Mouse (Mus musculus) hindbrain, embryonic 13.5 days (tissue): ENCODE results near the gene Cnnm2. TPM values are rescaled to one million over a fixed set of nuclear protein-coding genes. Genes with fewer than 3 reads are reported as not detected.

ENCODE experiments used
- ATAC-seq: fragments of 200-750 bp; cut with Nextera tagmentation; 2 replicates; pipeline ENCODE4 v1.8.0; 2017; ENCODE audit warnings: moderate TSS enrichment; ENCODE audit not compliant: low FRiP score
- H3K27ac ChIP-seq: fragments of 300-500 bp; sonication (generic); 2 replicates; pipeline ENCODE4 v1.5.1; 2015; ENCODE audit warnings: inconsistent platforms, mild to moderate bottlenecking, moderate library complexity
- H3K27me3 ChIP-seq: fragments of 300-500 bp; sonication (generic); 2 replicates; pipeline ENCODE4 v1.6.1; 2015; ENCODE audit warnings: mild to moderate bottlenecking, inconsistent platforms
- H3K36me3 ChIP-seq: fragments of 300-500 bp; sonication (generic); 2 replicates; pipeline ENCODE4 v1.6.1; 2015; ENCODE audit warnings: mild to moderate bottlenecking, inconsistent platforms
- H3K4me1 ChIP-seq: fragments of 300-500 bp; sonication (generic); replicated peaks from 2 replicates; pipeline ENCODE4 v1.6.1; 2015; ENCODE audit warnings: inconsistent platforms
- H3K4me2 ChIP-seq: fragments of 300-500 bp; sonication (generic); 2 replicates; pipeline ENCODE4 v1.6.1; 2015; ENCODE audit warnings: inconsistent platforms, mild to moderate bottlenecking, moderate library complexity
- H3K4me3 ChIP-seq: fragments of 300-500 bp; sonication (generic); 2 replicates; pipeline ENCODE4 v1.5.1; 2015; ENCODE audit warnings: mild to moderate bottlenecking, inconsistent platforms
- H3K9ac ChIP-seq: fragments of 300-500 bp; sonication (generic); 2 replicates; pipeline ENCODE4 v1.6.1; 2015; ENCODE audit warnings: mild to moderate bottlenecking, inconsistent platforms
- H3K9me3 ChIP-seq: fragments of 300-500 bp; sonication (generic); 2 replicates; pipeline ENCODE4 v1.6.1; 2016; ENCODE audit warnings: inconsistent platforms
- WGBS: fragments of 180-500 bp; shearing (Covaris S2); methylation state at CpG from one replicate; pipeline ENCODE4 v1.1.7; 2015; 5-methylcytosine and 5-hydroxymethylcytosine counted together
- polyA plus RNA-seq: library from polyadenylated mRNA; unstranded; fragments of >200 nt; fragmentation: Nextera tagmentation; extraction: Ambion mirVana; gene quantifications from 2 replicates; pipeline ENCODE4 v1.2.1, GENCODE M21; 2015

The Cnnm2 gene
- polyA plus RNA-seq, 1 experiment from 2014 or later = 5.8 TPM

- WGBS = 88% methylated on average over 2 of the region's 2 CpGs
- H3K27ac ChIP-seq = no peak overlapping the region
- no peaks in the 10 kb centered on the region for H3K4me1 ChIP-seq
- no peaks in the 10 kb centered on the region for H3K27me3 ChIP-seq
- H3K9ac ChIP-seq = no peak overlapping the region
- H3K36me3 ChIP-seq = peaks cover 51% of the 10 kb centered on the region
- no peak overlapping the region for H3K4me3 ChIP-seq
- ATAC-seq = no peak
- H3K9me3 ChIP-seq = no peaks in the 10 kb centered on the region
- no peak overlapping the region for H3K4me2 ChIP-seq
Observed at GRCm38 (mm10) chr19:46879876-46880275, 118.5 kb downstream of the Cnnm2 start.

DNA sequence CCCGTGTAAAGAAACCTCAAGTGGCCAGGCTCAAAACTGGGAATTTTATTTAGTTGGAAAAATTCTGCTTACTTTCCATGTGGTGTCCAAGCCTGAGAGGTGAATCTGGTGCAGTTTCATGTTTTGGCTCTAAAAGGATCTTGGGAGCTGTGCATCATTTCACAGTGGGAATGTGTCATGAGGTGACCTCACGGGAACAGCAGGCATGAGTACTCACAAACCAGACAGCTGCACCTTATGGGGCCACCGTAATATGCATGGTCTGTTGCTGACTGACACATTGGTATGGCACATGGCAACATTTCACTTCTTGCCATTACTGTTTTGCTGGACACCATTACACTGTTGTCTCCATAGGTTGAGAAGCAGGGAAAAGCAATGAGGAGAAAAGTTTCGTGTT lies 124.0 kb downstream of the Cnnm2 start:
- H3K27ac ChIP-seq = no peak overlapping the region
- H3K4me1 ChIP-seq = no peaks in the 10 kb centered on the region
- H3K9ac ChIP-seq = no peak overlapping the region
- H3K9me3 ChIP-seq = no peaks in the 10 kb centered on the region
- 88% methylated on average over 4 of the region's 4 CpGs for WGBS
- ATAC-seq = no peak
- H3K36me3 ChIP-seq = peaks cover 89% of the 10 kb centered on the region
- no peak overlapping the region for H3K4me2 ChIP-seq
- H3K4me3 ChIP-seq = no peak overlapping the region
- H3K27me3 ChIP-seq = no peaks in the 10 kb centered on the region

DNA sequence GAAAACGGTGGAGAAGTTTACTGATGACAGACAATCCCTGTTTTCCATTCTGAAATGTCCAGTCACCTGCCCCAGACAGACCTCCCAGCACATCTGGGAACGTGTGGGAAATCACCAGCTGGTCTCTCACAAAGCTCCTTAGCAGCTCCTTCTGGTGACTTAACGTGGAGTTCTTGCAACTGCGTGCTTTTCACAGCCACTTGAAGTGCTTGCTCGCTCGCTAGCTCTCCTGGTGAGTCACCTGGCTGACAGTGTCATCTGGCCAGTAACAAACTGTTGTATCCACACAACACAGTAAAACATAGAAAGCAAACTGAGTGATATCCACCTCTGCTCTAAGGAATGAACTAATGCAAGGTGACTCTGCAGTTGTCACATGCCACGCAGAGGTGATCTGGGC lies 125.4 kb downstream of the Cnnm2 start:
- peaks cover 93% of the 10 kb centered on the region for H3K36me3 ChIP-seq
- WGBS = 90% methylated on average over 7 of the region's 7 CpGs
- H3K4me3 ChIP-seq = no peak overlapping the region
- H3K27me3 ChIP-seq = no peaks in the 10 kb centered on the region
- no peak for ATAC-seq
- no peak overlapping the region for H3K9ac ChIP-seq
- no peak overlapping the region for H3K27ac ChIP-seq
- no peaks in the 10 kb centered on the region for H3K9me3 ChIP-seq
- H3K4me1 ChIP-seq = no peaks in the 10 kb centered on the region
- H3K4me2 ChIP-seq = no peak overlapping the region

DNA sequence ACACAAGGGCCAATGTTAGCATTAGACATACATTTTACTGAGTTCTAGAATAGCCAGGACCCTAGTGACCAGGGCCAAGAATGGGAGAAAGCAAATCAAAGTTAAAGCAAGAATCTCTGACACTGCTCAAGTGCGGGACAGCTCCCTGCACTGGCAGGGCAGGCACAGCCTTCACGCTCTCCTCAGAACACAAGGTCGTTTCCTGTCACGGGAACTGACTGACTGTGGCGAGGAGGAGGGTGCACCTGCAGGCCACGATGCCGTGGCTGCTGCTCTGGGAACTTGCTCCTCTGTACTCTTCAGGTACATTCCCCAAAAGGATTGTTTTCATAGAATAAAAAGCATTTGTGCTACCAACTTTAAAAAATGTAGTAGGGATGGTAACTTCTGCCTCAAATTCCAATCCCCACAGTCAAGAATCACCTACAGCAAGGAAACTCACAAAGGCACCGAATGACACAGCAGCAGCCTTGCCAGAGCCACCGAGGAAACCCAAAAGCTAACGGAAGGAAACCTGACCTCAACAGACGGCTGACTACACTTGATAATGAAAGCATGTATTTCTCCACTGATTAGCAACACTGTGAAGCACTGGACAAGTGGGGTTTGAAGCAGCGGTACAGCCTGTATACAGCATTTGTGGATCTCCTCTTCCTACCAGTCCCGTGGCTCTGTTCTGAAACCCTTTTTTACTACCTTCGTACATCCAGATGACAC lies 126.6 kb downstream of the Cnnm2 start:
- WGBS = 85% methylated on average over 14 of the region's 14 CpGs
- ATAC-seq = no peak
- no peaks in the 10 kb centered on the region for H3K27me3 ChIP-seq
- H3K4me2 ChIP-seq = no peak overlapping the region
- no peaks in the 10 kb centered on the region for H3K9me3 ChIP-seq
- no peaks in the 10 kb centered on the region for H3K4me1 ChIP-seq
- H3K27ac ChIP-seq = no peak overlapping the region
- H3K4me3 ChIP-seq = no peak overlapping the region
- peaks cover 92% of the 10 kb centered on the region for H3K36me3 ChIP-seq
- H3K9ac ChIP-seq = no peak overlapping the region

DNA sequence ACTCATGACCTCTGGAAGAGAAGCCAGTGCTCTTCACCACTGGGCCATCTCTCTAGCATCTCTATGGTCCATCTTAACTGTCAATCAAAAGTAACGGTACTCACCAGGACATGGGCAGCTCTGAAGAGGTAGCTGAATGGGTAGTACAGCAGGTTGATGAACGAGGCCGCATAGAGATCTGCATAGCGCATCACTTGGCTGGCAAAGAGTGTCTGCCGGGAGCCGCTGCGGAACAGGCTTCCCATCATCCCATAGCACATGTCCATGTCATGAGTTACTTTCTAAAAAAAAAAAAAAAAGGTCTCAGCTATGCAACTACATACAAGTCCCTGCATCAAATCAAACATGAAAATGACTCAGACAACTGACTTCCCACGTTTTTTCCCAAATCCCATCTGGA lies 128.3 kb downstream of the Cnnm2 start:
- Histone ChIP-seq H3K9ac (no peak overlapping the region), H3K4me3 (no peak overlapping the region), H3K27ac (no peak overlapping the region), H3K4me1 (no peaks in the 10 kb centered on the region), H3K36me3 (peaks cover 80% of the 10 kb centered on the region), H3K9me3 (no peaks in the 10 kb centered on the region), H3K27me3 (no peaks in the 10 kb centered on the region), H3K4me2 (no peak overlapping the region)
- ATAC-seq = no peak
- WGBS = 95% methylated on average over 8 of the region's 8 CpGs

- Histone ChIP-seq H3K4me2 (no peak overlapping the region), H3K4me1 (no peaks in the 10 kb centered on the region), H3K4me3 (no peak overlapping the region), H3K36me3 (peaks cover 75% of the 10 kb centered on the region), H3K9ac (no peak overlapping the region), H3K27me3 (no peaks in the 10 kb centered on the region), H3K9me3 (no peaks in the 10 kb centered on the region), H3K27ac (no peak overlapping the region)
- ATAC-seq = no peak
- 97% methylated on average over 8 of the region's 8 CpGs for WGBS
Observed at GRCm38 (mm10) chr19:46890657-46891056, 129.3 kb downstream of the Cnnm2 start.

GRCm38 (mm10) chr19:46892856-46893255 lies 131.5 kb downstream of the Cnnm2 start:
- no peaks in the 10 kb centered on the region for H3K27me3 ChIP-seq
- H3K9ac ChIP-seq = no peak overlapping the region
- no peak overlapping the region for H3K4me2 ChIP-seq
- peaks cover 70% of the 10 kb centered on the region for H3K36me3 ChIP-seq
- WGBS = 92% methylated on average over 3 of the region's 3 CpGs
- no peaks in the 10 kb centered on the region for H3K4me1 ChIP-seq
- no peak overlapping the region for H3K27ac ChIP-seq
- H3K4me3 ChIP-seq = no peak overlapping the region
- ATAC-seq = no peak
- H3K9me3 ChIP-seq = no peaks in the 10 kb centered on the region

GRCm38 (mm10) chr19:46893484-46893883 lies 132.1 kb downstream of the Cnnm2 start:
- H3K9ac ChIP-seq = no peak overlapping the region
- H3K27me3 ChIP-seq = no peaks in the 10 kb centered on the region
- no peaks in the 10 kb centered on the region for H3K4me1 ChIP-seq
- H3K4me2 ChIP-seq = no peak overlapping the region
- no peak overlapping the region for H3K27ac ChIP-seq
- H3K4me3 ChIP-seq = no peak overlapping the region
- ATAC-seq = no peak
- 93% methylated on average over 7 of the region's 7 CpGs for WGBS
- no peaks in the 10 kb centered on the region for H3K9me3 ChIP-seq
- peaks cover 70% of the 10 kb centered on the region for H3K36me3 ChIP-seq

- no peaks in the 10 kb centered on the region for H3K27me3 ChIP-seq
- no peak for ATAC-seq
- WGBS = 91% methylated on average over 3 of the region's 3 CpGs
- H3K9me3 ChIP-seq = no peaks in the 10 kb centered on the region
- H3K27ac ChIP-seq = no peak overlapping the region
- no peaks in the 10 kb centered on the region for H3K4me1 ChIP-seq
- no peak overlapping the region for H3K9ac ChIP-seq
- no peak overlapping the region for H3K4me3 ChIP-seq
- no peak overlapping the region for H3K4me2 ChIP-seq
- peaks cover 40% of the 10 kb centered on the region for H3K36me3 ChIP-seq
Observed at GRCm38 (mm10) chr19:46897135-46897534, 135.7 kb downstream of the Cnnm2 start.

DNA sequence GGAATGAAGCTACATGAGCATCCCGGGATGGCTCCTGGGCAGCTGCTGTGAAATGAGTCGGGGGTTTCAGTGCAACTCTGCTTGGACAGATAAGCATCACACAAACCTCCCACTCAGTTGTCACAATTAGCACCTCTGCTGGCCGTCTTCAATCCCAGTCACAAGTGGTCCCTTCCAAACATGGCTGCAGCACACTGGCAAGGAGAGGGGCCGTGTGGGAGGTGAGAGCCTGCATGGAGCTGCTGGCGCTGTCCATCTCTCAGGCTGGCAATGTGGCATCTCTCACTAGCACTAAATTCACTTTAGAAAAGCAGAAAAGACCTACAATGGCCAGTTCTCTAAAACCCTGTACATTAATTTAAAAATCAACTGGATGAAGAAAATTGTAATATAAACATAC lies 136.8 kb downstream of the Cnnm2 start:
- peaks cover 34% of the 10 kb centered on the region for H3K36me3 ChIP-seq
- no peaks in the 10 kb centered on the region for H3K4me1 ChIP-seq
- H3K9ac ChIP-seq = no peak overlapping the region
- no peak overlapping the region for H3K4me3 ChIP-seq
- no peaks in the 10 kb centered on the region for H3K9me3 ChIP-seq
- no peak for ATAC-seq
- WGBS = 89% methylated on average over 5 of the region's 5 CpGs
- H3K27ac ChIP-seq = no peak overlapping the region
- no peaks in the 10 kb centered on the region for H3K27me3 ChIP-seq
- no peak overlapping the region for H3K4me2 ChIP-seq

DNA sequence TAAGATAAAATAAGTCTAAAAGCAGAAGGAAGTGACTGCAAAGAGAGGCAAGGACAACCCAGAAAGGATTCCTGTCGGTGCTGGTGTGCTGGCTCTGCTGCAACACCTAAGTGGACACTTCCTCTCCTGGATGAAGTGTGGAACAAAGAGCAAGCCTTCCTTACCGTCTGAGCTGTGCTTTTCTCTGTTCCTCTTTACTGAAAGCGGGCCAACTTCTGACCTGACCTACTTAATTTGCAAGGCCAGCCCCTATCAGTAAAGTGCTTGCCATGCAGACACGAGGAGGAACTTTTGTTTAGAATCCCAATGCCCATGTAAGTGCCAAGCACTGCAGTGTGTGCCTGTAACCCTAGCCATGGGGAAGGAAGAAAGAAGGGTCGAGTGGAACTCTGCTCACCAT lies 137.9 kb downstream of the Cnnm2 start:
- ATAC-seq = no peak
- Histone ChIP-seq H3K4me1 (no peaks in the 10 kb centered on the region), H3K4me3 (no peak overlapping the region), H3K27me3 (no peaks in the 10 kb centered on the region), H3K27ac (no peak overlapping the region), H3K4me2 (no peak overlapping the region), H3K36me3 (peaks cover 40% of the 10 kb centered on the region), H3K9ac (no peak overlapping the region), H3K9me3 (no peaks in the 10 kb centered on the region)
- 59% methylated on average over 5 of the region's 5 CpGs for WGBS

DNA sequence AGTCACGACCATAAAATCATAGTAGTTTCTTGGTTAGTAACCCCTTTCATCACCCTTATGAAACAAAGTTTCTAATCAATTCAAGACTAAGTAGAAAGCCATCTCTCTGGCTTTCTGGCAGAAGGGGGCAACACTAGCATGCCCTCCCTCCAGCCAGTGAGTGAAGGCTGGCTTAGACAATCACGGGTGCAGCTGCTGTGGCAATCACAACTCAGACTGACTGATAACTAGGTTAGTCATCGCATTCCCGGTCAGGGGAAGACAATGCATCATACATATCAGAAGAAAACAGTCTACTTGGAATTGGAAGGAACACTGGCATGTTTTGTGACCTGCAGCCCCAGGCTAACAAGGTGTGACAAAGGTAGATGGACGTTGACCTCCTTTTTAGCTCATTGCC lies 138.5 kb downstream of the Cnnm2 start:
- H3K36me3 ChIP-seq = peaks cover 41% of the 10 kb centered on the region
- no peak overlapping the region for H3K4me2 ChIP-seq
- H3K9me3 ChIP-seq = no peaks in the 10 kb centered on the region
- no peaks in the 10 kb centered on the region for H3K4me1 ChIP-seq
- H3K27me3 ChIP-seq = no peaks in the 10 kb centered on the region
- no peak overlapping the region for H3K27ac ChIP-seq
- ATAC-seq = no peak
- no peak overlapping the region for H3K9ac ChIP-seq
- 87% methylated on average over 5 of the region's 5 CpGs for WGBS
- no peak overlapping the region for H3K4me3 ChIP-seq

- H3K27me3 ChIP-seq = no peaks in the 10 kb centered on the region
- no peaks in the 10 kb centered on the region for H3K9me3 ChIP-seq
- H3K4me3 ChIP-seq = no peak overlapping the region
- no peaks in the 10 kb centered on the region for H3K4me1 ChIP-seq
- ATAC-seq = no peak
- H3K9ac ChIP-seq = no peak overlapping the region
- H3K4me2 ChIP-seq = no peak overlapping the region
- 94% methylated on average over 6 of the region's 6 CpGs for WGBS
- H3K36me3 ChIP-seq = peaks cover 37% of the 10 kb centered on the region
- no peak overlapping the region for H3K27ac ChIP-seq
Observed at GRCm38 (mm10) chr19:46900786-46901185, 139.4 kb downstream of the Cnnm2 start.
